Mouse (Mus musculus) T-helper 2 cell (primary cell): ENCODE data around the gene Enpp7.

Source experiments
- in situ Hi-C: fragments of 300-600 bp; cut with MboI, MseI; formaldehyde crosslinking; loops from one replicate; pipeline ENCODE4 v1.15.1; 2025; ENCODE audit warnings: high pct_unique_total_duplicates

Enpp7 gene

GRCm38 (mm10) chr11:118987999-118988398 is at the start of gene Enpp7:
TSS of gene Enpp7 (plus strand) at chr11:118988188.
- in situ Hi-C loops: loop anchor here (25.0 kb wide), 1 partner anchor 1901 kb away; no protein-coding TSS in a partner anchor

GRCm38 (mm10) chr11:118939731-118940130 is 48.3 kb upstream of the Enpp7 start:
- in situ Hi-C loops: no loop called here

DNA sequence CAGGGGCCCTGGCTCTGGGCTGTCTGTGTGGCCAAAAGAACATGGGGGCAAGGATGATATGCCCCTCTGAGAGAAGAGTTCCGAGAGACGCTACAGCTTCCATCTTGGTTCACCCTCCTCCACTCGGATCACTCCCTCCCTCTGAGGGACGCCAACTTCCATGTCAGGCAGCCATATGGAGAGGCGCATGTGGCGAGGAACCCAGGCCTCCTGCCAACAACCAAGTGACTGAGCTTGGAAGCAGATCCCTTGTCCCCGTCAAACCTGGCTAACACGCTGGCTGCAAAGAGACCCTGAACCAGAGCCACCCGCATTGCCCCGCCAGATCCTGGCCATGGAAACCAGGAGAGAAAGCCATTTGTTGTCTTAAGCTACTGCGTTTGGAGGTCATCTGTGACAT is 47.4 kb upstream of the Enpp7 start:
- in situ Hi-C loops: no loop called here

DNA sequence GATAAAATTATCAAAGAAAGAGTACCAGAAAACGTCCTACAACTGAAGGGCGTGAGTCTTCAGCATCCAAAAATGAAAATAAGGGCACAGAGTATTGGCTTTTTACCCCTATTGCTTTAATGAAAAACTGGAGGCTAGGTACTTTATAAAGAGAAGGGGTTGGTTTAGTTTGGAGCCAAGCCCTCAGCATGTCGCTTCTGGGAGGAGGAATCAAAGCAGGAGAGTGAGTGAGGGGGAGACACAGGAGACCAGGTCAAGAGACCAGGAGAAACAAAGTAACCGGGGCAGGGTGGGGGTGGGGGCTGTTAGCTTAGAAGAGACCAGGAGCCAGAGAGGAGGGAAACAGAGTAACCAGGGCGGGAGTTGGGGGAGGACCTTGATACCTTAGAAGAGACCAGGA is 46.7 kb upstream of the Enpp7 start:
- in situ Hi-C loops: no loop called here

DNA sequence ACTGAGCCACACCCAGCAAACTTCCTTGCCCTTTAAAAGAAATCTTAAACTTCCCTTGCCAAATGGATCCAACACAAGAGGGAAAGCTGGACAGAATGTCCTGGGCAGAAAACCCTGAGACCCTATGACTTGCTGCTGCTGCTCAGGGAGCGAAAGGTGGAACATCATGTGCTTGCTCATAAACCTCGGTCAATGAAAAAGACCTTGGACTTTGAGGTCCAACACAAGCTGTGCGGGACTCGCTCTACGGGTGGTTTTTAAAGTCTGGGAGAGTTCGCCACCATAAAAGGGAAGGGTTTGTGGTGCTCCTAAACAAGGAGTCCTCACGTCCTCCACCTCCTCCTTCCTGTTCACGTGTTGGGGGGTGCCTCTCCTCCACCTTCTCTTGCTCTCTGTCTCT is 42.1 kb upstream of the Enpp7 start:
- in situ Hi-C loops: no loop called here

- in situ Hi-C loops: no loop called here
Measured at GRCm38 (mm10) chr11:118955016-118955415, 33.0 kb upstream of the Enpp7 start.

GRCm38 (mm10) chr11:118957070-118957471 is 30.9 kb upstream of the Enpp7 start:
- in situ Hi-C loops: no loop called here

GRCm38 (mm10) chr11:118960649-118961048 is 27.3 kb upstream of the Enpp7 start:
- in situ Hi-C loops: no loop called here

DNA sequence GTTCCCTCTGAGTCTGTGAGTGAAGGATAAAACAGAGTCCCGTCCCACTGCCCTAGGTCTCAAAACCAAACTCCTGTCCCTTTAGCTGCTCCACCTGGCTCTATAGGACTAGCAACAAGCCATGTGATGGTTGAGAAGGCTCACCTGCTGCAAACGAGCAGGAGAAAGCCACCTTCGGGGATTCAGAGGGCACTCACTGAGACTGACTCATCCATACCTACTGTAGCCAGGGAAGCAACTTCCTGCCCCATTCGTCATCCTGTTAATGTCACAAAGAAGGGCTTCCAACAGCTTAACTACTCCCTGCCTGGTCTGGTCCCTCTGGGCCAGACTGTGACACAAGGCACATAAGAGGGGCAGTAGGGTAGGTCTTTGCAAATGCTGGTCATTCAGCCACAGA is 25.5 kb upstream of the Enpp7 start:
- in situ Hi-C loops: no loop called here

DNA sequence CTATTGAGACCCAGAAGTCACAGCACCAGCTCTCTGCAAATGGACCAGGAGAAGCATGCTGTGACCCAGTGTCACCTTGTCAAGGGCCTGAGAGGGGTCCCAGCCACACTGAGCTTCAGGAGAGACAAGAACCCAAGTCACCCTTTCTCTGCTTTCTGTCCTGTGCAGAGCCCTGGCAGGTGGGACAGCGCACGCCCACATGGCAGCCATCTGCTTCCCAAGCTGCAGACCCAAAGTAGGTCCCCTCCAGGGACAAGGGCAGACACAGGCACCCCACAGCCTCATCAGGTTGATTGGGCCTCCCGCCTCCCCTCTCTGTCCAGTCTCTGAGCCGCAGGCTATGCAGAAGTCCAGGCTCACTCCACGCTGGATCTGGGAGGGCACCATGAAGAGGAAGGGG is 24.1 kb upstream of the Enpp7 start:
- in situ Hi-C loops: no loop called here

DNA sequence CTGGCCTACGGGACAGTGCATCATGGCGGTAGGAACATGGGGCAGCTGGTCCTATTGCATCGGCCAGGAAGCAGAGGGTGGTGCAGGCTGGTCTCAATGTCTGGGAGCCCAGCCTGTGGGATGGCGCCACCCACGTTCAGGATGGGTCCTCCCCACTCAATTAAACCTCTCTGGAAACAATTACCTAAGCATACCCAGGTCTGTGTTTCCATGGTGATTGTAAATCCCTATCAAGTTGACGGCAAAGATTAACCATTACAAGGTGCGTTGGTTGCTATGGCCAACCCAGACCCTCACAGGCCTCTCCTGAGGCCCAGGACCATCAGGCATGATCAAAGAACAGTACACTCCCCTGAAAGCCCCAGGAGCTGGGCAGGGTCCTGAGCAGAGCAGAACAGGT is 22.9 kb upstream of the Enpp7 start:
- in situ Hi-C loops: no loop called here

- in situ Hi-C loops: no loop called here
Measured at GRCm38 (mm10) chr11:118971470-118972034, 16.4 kb upstream of the Enpp7 start.

- in situ Hi-C loops: no loop called here
Measured at GRCm38 (mm10) chr11:118972431-118973377, 15.3 kb upstream of the Enpp7 start.

DNA sequence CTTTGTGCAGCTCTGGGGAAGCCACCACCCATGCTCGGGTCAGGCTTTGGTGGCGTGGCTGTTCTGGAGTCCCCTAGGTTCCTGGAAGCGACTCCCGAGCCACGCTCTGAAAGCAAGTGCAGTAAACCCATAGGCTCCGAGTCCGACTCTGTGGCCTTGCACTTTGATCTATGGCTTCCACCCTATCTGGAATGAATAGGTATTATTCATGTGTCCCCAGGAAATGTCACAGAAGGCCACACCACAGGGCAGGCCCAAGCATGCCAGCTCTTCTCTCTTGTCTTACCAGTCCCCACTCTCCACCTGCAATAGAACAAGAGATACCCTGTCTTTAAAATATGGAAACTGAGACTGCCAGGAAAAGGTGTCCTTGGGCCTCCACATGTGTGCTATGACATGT is 13.6 kb upstream of the Enpp7 start:
- in situ Hi-C loops: no loop called here

DNA sequence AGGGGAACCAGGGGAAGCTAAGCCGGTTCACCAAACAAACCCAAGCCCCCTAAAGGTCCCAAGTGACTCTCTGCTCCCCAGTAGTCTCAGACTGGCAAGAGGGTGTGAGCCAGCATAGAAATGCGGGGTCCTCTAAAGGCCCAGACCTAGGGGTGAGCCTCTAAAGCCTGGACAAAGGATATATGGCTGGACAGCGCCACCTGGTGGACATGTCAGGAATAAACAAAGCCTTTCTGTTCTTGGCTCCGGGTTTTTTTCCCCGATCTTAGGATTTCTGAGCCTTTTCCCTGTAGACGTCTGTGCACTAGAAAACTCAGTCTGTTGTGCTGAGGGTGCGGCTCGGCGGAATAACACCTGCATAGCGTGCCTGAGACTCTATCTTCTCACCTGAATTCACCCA is 12.6 kb upstream of the Enpp7 start:
- in situ Hi-C loops: loop anchor here (25.0 kb wide), 1 partner anchor 1888 kb away; no protein-coding TSS in a partner anchor

GRCm38 (mm10) chr11:118975917-118976316 is 12.1 kb upstream of the Enpp7 start:
- in situ Hi-C loops: loop anchor here (25.0 kb wide), 1 partner anchor 1889 kb away; no protein-coding TSS in a partner anchor

DNA sequence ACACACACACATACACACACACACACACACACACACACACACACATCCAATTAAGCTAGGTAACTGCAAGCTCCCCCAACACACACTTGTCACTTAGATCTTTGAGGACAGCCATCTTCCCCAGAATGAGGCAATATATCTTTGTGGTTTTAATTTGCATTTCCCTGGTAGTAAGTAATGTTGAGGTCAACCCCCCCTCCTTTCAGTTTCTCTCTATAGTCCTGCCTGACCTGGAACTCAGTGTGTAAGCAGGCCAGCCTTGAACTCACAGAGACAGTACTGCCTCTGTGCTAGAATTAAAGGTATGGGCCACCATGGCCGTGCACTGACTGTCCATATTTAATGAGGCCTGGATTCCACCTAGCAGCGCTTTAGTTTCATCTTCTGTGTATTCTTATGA is 7.6 kb upstream of the Enpp7 start:
- in situ Hi-C loops: loop anchor here (25.0 kb wide), 1 partner anchor 1893 kb away; no protein-coding TSS in a partner anchor

GRCm38 (mm10) chr11:118981012-118981776 is 6.8 kb upstream of the Enpp7 start:
- in situ Hi-C loops: loop anchor here (25.0 kb wide), 1 partner anchor 1894 kb away; no protein-coding TSS in a partner anchor

- in situ Hi-C loops: loop anchor here (25.0 kb wide), 1 partner anchor 1895 kb away; no protein-coding TSS in a partner anchor
Measured at GRCm38 (mm10) chr11:118982593-118983113, 5.3 kb upstream of the Enpp7 start.

- in situ Hi-C loops: loop anchor here (25.0 kb wide), 1 partner anchor 1898 kb away; no protein-coding TSS in a partner anchor
Measured at GRCm38 (mm10) chr11:118985571-118985970, 2.4 kb upstream of the Enpp7 start.

GRCm38 (mm10) chr11:118992781-118993180 is 4.8 kb downstream of the Enpp7 start:
- in situ Hi-C loops: loop anchor here (25.0 kb wide), 1 partner anchor 1905 kb away; no protein-coding TSS in a partner anchor
